Mouse (Mus musculus) myocyte (in vitro differentiated cells): ENCODE results near the gene Atp11a. TPM values are rescaled to one million over a fixed set of nuclear protein-coding genes. Genes with fewer than 3 reads are reported as not detected.

Experiments used
- H3K27me3 ChIP-seq: one replicate; pipeline ENCODE4 v1.6.1; 2011; ENCODE audit not compliant: control insufficient read depth, insufficient read depth, insufficient read length
- H3K36me3 ChIP-seq: one replicate; pipeline ENCODE4 v1.6.1; 2011; ENCODE audit not compliant: control insufficient read depth, insufficient read depth
- H3K4me2 ChIP-seq: one replicate; pipeline ENCODE4 v1.6.1; 2011; ENCODE audit warnings: low read depth, control low read depth
- H3K4me3 ChIP-seq: one replicate; pipeline ENCODE4 v1.5.1; 2011; ENCODE audit warnings: mild to moderate bottlenecking, control low read depth, moderate library complexity
- H3K79me2 ChIP-seq: one replicate; pipeline ENCODE4 v1.6.1; 2011; ENCODE audit not compliant: control insufficient read depth, insufficient read depth
- H3ac ChIP-seq: one replicate; pipeline ENCODE4 v1.6.1; 2011; ENCODE audit not compliant: control insufficient read depth, insufficient read length
- CEBPB ChIP-seq: IDR thresholded peaks from 2 replicates; pipeline ENCODE4 v1.6.1; 2011; ENCODE audit warnings: mild to moderate bottlenecking, moderate library complexity; ENCODE audit not compliant: poor library complexity, insufficient read depth, severe bottlenecking
- E2F4 ChIP-seq: IDR thresholded peaks from one replicate; pipeline ENCODE4 v1.6.1; 2011; ENCODE audit warnings: mild to moderate bottlenecking, control low read depth, moderate library complexity; ENCODE audit not compliant: insufficient read depth
- MAX ChIP-seq: IDR thresholded peaks from one replicate; pipeline ENCODE4 v1.6.1; 2011; ENCODE audit warnings: low read depth, mild to moderate bottlenecking, control low read depth
- MYOD1 ChIP-seq, 3 experiments: IDR thresholded peaks; one replicate each; pipeline ENCODE4 v1.6.1; 2011; ENCODE audit warnings: control low read depth in 2 of 3, low read depth in 2 of 3, mild to moderate bottlenecking in 2 of 3, moderate library complexity in 1 of 3; ENCODE audit not compliant: insufficient read length in 2 of 3, control insufficient read depth in 1 of 3
- MYOG ChIP-seq, 3 experiments: IDR thresholded peaks; one replicate each; pipeline ENCODE4 v1.6.1; 2011; ENCODE audit warnings: control low read depth in 2 of 3, low read depth in 2 of 3, mild to moderate bottlenecking in 2 of 3; ENCODE audit not compliant: insufficient read length in 2 of 3, control insufficient read depth in 1 of 3, insufficient read depth in 1 of 3
- POLR2A ChIP-seq: IDR thresholded peaks from one replicate; pipeline ENCODE4 v1.6.1; 2011; ENCODE audit warnings: low read depth, mild to moderate bottlenecking, control low read depth, moderate library complexity; ENCODE audit not compliant: insufficient read length
- POLR2AphosphoS2 ChIP-seq: IDR thresholded peaks from one replicate; pipeline ENCODE4 v1.6.1; 2011; ENCODE audit warnings: low read depth, control low read depth; ENCODE audit not compliant: insufficient read length
- REST ChIP-seq: IDR thresholded peaks from one replicate; pipeline ENCODE4 v1.6.1; 2011; ENCODE audit warnings: mild to moderate bottlenecking, control low read depth, moderate library complexity; ENCODE audit not compliant: insufficient read depth, insufficient read length
- SRF ChIP-seq: IDR thresholded peaks from one replicate; pipeline ENCODE4 v1.6.1; 2011; ENCODE audit warnings: low read depth; ENCODE audit not compliant: control insufficient read depth, insufficient read length
- TCF12 ChIP-seq: IDR thresholded peaks from one replicate; pipeline ENCODE4 v1.6.1; 2011; ENCODE audit warnings: mild to moderate bottlenecking, control low read depth; ENCODE audit not compliant: poor library complexity, insufficient read depth, severe bottlenecking
- TCF3 ChIP-seq: IDR thresholded peaks from one replicate; pipeline ENCODE4 v1.6.1; 2011; ENCODE audit warnings: low read depth, control low read depth; ENCODE audit not compliant: insufficient read length
- USF1 ChIP-seq: IDR thresholded peaks from one replicate; pipeline ENCODE4 v1.6.1; 2011; ENCODE audit warnings: low read depth, mild to moderate bottlenecking, control low read depth, moderate library complexity
- polyA plus RNA-seq: library from polyadenylated mRNA; unstranded; fragments of >200 nt; fragmentation: generic; extraction: Trizol; gene quantifications from one replicate; pipeline ENCODE4 v1.2.1, GENCODE M21; 2012; ENCODE audit warnings: missing spikeins

Gene Atp11a
- polyA plus RNA-seq, 1 experiment, result 13.8 TPM

DNA sequence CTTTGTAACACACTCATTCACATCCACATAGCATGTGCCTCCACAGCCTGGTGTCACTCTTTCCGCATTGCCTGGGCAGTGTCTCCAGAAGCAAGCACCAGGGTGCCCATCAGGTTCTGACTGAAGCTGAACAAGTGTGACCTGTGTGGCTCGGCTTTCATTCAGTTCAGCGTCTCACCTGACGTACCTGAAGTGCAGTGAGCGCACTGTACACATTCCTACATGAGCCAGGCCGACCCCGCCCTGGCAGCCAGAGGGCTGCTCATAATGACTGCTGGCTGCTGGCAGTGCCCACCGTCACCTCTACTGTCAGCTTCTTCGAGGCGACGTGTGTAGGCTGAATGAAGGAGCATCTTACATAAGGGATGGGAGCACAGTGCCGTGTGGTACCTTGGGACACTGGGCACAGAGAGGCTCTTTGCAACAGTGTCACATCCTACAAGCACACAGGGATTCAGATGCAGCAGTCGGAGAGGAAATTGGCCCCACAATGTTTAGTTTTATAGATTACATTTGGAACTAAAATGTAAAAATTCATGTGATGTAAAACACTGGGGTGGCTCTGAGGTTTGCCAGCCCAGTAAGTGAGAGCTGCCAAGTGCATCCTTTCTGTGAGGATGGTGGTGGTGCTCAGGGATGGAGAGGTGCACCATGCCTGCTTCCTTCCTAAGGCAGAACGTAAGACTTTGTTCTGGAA is 29.6 kb downstream of the Atp11a start:
- H3ac ChIP-seq, result no peak overlapping the region
- H3K36me3 ChIP-seq, result no peaks in the 10 kb centered on the region
- H3K4me2 ChIP-seq, result no peak overlapping the region
- TF ChIP-seq MAX, result no peak
- TF ChIP-seq REST, result no peak
- no peak for TF ChIP-seq TCF12
- no peak for TF ChIP-seq POLR2AphosphoS2
- TF ChIP-seq TCF3, result no peak
- TF ChIP-seq POLR2A, result no peak
- no peak for TF ChIP-seq USF1
- no peak for TF ChIP-seq E2F4
- TF ChIP-seq CEBPB, result no peak
- no peak for TF ChIP-seq MYOG (IDR thresholded peaks at IDR 0.05; ENCODE audit: control insufficient read depth in 1 of 3, insufficient read depth in 1 of 3, insufficient read length in 2 of 3, low read depth in 2 of 3)
- TF ChIP-seq MYOD1 (IDR thresholded peaks at IDR 0.05; ENCODE audit: control insufficient read depth in 1 of 3, insufficient read length in 2 of 3, low read depth in 2 of 3), result no peak
- TF ChIP-seq SRF, result no peak
- no peak overlapping the region for H3K4me3 ChIP-seq
- H3K79me2 ChIP-seq, result no peaks in the 10 kb centered on the region
- no peaks in the 10 kb centered on the region for H3K27me3 ChIP-seq

GRCm38 (mm10) chr8:12786958-12787301 is 30.1 kb downstream of the Atp11a start:
- TF ChIP-seq POLR2AphosphoS2 (no peak), SRF (no peak), MAX (no peak), USF1 (no peak), E2F4 (no peak), MYOG (IDR thresholded peaks at IDR 0.05; ENCODE audit: control insufficient read depth in 1 of 3, insufficient read depth in 1 of 3, insufficient read length in 2 of 3, low read depth in 2 of 3) (no peak), POLR2A (no peak), MYOD1 (IDR thresholded peaks at IDR 0.05; ENCODE audit: control insufficient read depth in 1 of 3, insufficient read length in 2 of 3, low read depth in 2 of 3) (no peak), TCF12 (no peak), REST (no peak), CEBPB (no peak), TCF3 (no peak)
- H3ac ChIP-seq, result no peak overlapping the region
- no peak overlapping the region for H3K4me3 ChIP-seq
- H3K36me3 ChIP-seq, result no peaks in the 10 kb centered on the region
- H3K27me3 ChIP-seq, result no peaks in the 10 kb centered on the region
- no peaks in the 10 kb centered on the region for H3K79me2 ChIP-seq
- no peak overlapping the region for H3K4me2 ChIP-seq

- TF ChIP-seq SRF, result no peak
- no peak for TF ChIP-seq MAX
- no peak for TF ChIP-seq MYOG (IDR thresholded peaks at IDR 0.05; ENCODE audit: control insufficient read depth in 1 of 3, insufficient read depth in 1 of 3, insufficient read length in 2 of 3, low read depth in 2 of 3)
- TF ChIP-seq CEBPB, result no peak
- TF ChIP-seq POLR2AphosphoS2, result no peak
- no peak for TF ChIP-seq MYOD1 (IDR thresholded peaks at IDR 0.05; ENCODE audit: control insufficient read depth in 1 of 3, insufficient read length in 2 of 3, low read depth in 2 of 3)
- TF ChIP-seq TCF3, result no peak
- no peak for TF ChIP-seq USF1
- no peak for TF ChIP-seq E2F4
- no peak for TF ChIP-seq POLR2A
- no peak for TF ChIP-seq REST
- no peak for TF ChIP-seq TCF12
- Histone ChIP-seq H3K4me2 (no peak overlapping the region), H3K27me3 (no peaks in the 10 kb centered on the region), H3K79me2 (no peaks in the 10 kb centered on the region), H3ac (no peak overlapping the region), H3K4me3 (no peak overlapping the region), H3K36me3 (no peaks in the 10 kb centered on the region)
These were observed 30.6 kb downstream of the Atp11a start for GRCm38 (mm10) chr8:12787427-12787826.

GRCm38 (mm10) chr8:12788695-12789094 is 31.9 kb downstream of the Atp11a start:
- TF ChIP-seq TCF3 (no peak), REST (no peak), SRF (no peak), MYOG (IDR thresholded peaks at IDR 0.05; ENCODE audit: control insufficient read depth in 1 of 3, insufficient read depth in 1 of 3, insufficient read length in 2 of 3, low read depth in 2 of 3) (no peak)
- no peak overlapping the region for H3K4me3 ChIP-seq
- no peaks in the 10 kb centered on the region for H3K27me3 ChIP-seq
- H3K79me2 ChIP-seq, result no peaks in the 10 kb centered on the region
- H3K4me2 ChIP-seq, result no peak overlapping the region
- no peaks in the 10 kb centered on the region for H3K36me3 ChIP-seq
- no peak overlapping the region for H3ac ChIP-seq

- no peak overlapping the region for H3K4me3 ChIP-seq
- no peaks in the 10 kb centered on the region for H3K27me3 ChIP-seq
- no peak overlapping the region for H3K4me2 ChIP-seq
These were observed 38.3 kb downstream of the Atp11a start for GRCm38 (mm10) chr8:12795011-12795671.

More at GRCm38 (mm10) chr8:12795011-12795671, 38.3 kb downstream of the Atp11a start:
- H3K79me2 ChIP-seq, result no peaks in the 10 kb centered on the region
- H3K36me3 ChIP-seq, result no peaks in the 10 kb centered on the region
- no peak overlapping the region for H3ac ChIP-seq
- no peak for TF ChIP-seq MAX
- no peak for TF ChIP-seq REST
